Mouse (Mus musculus) brain, embryonic 14.5 days (tissue): ENCODE measurements around the gene Canx.

Experiments
- CTCF ChIP-seq: fragments of 200-500 bp; IDR thresholded peaks from 2 replicates; pipeline ENCODE4 v1.5.1; 2012; ENCODE audit warnings: inconsistent platforms, mild to moderate bottlenecking, moderate library complexity, borderline replicate concordance; ENCODE audit not compliant: insufficient read depth, insufficient read length; ENCODE audit errors: extremely low read depth
- POLR2A ChIP-seq: fragments of 200-500 bp; IDR thresholded peaks from 2 replicates; pipeline ENCODE4 v1.6.1; 2012; ENCODE audit warnings: mild to moderate bottlenecking, inconsistent platforms, borderline replicate concordance; ENCODE audit not compliant: poor library complexity, insufficient read depth, insufficient read length, severe bottlenecking; ENCODE audit errors: extremely low read depth

DNA sequence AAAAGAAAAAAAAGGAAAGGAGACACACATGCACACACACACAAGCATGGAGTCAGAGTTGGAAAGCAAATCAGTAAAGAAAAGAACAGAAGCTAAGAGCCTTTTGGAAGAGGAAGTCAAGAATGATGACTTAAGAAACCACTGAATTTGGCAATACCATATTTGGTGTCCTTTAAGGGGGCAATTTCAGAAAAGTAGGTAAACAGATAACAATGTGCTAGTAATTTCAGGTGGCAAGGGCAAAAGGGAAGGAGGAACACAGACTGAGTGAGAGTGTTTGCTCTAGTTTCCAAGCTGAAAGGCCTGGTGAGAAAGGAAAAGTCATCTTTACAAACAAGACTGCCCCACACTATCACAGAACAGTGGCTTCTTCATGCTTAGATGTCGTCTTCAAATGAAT, 39.0 kb downstream of the Canx start:
- TF ChIP-seq CTCF, result no peak
- TF ChIP-seq POLR2A, result no peak
